Mouse (Mus musculus) mouse embryonic stem cell (cell line): ENCODE results near the gene Cacna1e.

ENCODE experiments used
- in situ Hi-C, 2 experiments: fragments of 300-500 bp; cut with MboI; formaldehyde crosslinking; loops; 1 replicate in 1 of 2; 3 replicates in 1 of 2; pipeline ENCODE4 v1.14.3; 2019 to 2020; ENCODE audit warnings: low sequenced_read_pairs in 2 of 2, low pct_unique_long_range_greater_than_20kb in 1 of 2, mixed read lengths in 1 of 2; ENCODE audit not compliant: unreplicated experiment in 1 of 2

Cacna1e gene

DNA sequence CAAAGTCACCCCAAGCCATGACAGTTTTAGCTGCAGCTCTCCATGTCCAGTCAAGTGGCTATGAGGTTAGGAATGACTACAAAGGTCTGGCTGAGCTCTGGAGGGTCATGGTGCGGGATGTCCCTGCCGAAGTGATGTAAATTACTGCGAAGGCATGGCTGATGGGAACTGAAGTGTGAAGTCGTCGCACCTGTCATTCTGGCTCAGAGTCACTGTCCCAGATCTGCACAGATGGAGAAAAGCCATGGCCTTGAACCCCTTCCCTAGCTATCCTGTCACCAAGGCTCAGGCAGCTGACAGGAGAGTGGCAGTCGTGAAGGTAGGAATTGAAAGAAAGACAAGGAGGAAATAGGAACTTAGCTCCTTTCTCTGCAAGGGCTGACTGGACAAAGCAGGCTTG lies 197.4 kb downstream of the Cacna1e start:
- in situ Hi-C loops, result no loop called here

DNA sequence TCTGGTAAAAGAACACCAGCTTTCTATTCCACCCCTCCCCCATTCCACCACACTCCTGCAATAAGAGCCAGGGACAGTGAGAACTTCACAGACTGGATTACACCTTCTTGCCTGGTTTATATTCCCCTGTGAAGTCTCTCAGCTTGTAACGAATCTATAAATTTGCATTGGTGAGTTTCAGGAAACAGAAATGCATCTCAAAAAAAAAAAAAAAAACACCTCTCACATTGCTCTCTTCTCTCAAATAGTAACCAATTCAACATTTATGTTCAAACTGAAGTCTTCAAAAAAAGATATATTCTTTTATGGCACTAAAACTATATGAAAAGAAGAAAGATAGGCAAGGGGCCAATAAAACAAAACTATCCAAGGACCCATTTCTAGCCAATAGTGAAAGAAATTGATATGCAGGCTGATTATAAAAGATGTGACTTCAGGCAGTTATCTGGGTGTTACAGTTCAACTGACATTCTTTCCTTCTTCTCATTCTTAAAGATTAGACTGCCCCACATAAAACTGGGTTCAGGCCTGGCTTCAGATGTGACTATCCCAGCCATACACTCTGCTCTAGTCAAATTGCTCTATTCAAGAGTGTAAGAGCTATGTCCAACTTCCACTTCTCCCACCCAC lies 200.7 kb downstream of the Cacna1e start:
- in situ Hi-C loops, result no loop called here

- in situ Hi-C loops, result no loop called here
Observed at GRCm38 (mm10) chr1:154678989-154679388, 205.3 kb downstream of the Cacna1e start.

GRCm38 (mm10) chr1:154678151-154678550 lies 206.2 kb downstream of the Cacna1e start:
- in situ Hi-C loops, result no loop called here

DNA sequence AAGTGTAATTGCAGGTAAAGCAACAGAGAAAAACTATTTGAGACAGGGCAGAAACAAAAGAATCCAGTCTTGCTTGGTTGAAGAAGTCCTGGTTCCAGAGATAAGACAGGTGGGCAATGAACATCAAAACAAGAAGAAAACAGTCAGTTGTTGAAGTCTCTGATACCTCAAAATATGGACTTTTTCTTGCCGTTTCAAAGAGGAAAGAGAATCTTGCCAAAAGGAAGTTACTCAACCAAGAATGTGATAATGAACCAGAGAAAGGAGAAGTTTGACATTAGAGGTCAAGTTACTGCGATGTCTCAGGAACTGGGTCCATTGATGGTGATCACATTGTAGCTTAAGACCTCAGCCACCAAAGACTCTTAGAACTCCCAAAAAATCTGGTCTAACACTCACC lies 206.6 kb downstream of the Cacna1e start:
- in situ Hi-C loops, result no loop called here

GRCm38 (mm10) chr1:154663721-154664120 lies 220.6 kb downstream of the Cacna1e start:
- in situ Hi-C loops, result no loop called here

- in situ Hi-C loops, result no loop called here
Observed at GRCm38 (mm10) chr1:154661977-154662376, 222.3 kb downstream of the Cacna1e start.

DNA sequence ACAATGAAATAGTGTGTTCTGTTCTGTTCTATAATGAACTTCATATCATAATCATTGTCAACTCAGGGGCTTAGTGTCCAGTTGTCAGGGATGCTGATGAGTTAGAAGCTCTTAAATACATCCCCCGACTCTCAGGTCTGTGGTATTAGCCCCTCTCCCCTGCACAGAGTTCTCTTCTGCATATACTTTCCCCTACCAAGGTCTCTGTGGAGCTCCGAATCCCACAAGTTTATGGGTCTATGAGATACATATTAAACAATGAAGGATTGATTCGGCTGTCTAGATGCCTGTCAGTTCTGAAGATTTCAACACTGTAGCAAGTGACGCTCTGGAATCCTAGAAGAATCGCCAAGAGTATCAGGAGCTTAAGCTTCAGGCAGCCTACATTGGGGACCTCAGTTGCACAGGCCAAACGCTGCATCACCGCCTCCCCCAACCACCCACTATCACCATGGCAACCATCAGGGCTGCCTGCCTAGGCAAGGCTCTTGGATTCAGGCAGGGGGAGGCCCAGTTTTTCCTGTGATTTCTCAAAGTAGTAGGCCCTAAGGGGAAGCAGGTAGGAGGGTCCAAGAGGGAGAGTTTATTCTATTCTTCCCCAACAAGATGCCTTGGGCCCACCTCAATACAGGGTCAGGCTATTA lies 223.0 kb downstream of the Cacna1e start:
- in situ Hi-C loops, result no loop called here

DNA sequence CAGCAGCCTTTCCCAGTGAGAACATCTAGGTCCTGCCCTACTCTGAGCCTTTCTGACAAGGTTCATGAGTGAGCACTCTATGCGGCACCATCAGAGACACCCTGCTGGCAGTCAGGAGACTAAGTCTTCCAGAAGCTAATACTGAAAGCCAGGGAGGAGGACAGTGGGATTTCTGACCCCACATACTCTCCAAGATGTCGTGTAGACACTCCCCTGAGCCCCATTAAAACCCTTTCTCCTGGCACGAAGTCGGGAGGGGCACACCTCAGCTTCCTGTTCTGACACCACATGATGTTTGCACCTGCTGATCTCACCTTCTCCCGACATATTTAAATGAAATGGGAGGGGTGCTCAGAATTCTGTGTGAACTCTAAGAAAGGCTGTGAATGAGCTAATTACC lies 226.9 kb downstream of the Cacna1e start:
- in situ Hi-C loops, result no loop called here

GRCm38 (mm10) chr1:154653951-154654350 lies 230.3 kb downstream of the Cacna1e start:
- in situ Hi-C loops, result no loop called here

DNA sequence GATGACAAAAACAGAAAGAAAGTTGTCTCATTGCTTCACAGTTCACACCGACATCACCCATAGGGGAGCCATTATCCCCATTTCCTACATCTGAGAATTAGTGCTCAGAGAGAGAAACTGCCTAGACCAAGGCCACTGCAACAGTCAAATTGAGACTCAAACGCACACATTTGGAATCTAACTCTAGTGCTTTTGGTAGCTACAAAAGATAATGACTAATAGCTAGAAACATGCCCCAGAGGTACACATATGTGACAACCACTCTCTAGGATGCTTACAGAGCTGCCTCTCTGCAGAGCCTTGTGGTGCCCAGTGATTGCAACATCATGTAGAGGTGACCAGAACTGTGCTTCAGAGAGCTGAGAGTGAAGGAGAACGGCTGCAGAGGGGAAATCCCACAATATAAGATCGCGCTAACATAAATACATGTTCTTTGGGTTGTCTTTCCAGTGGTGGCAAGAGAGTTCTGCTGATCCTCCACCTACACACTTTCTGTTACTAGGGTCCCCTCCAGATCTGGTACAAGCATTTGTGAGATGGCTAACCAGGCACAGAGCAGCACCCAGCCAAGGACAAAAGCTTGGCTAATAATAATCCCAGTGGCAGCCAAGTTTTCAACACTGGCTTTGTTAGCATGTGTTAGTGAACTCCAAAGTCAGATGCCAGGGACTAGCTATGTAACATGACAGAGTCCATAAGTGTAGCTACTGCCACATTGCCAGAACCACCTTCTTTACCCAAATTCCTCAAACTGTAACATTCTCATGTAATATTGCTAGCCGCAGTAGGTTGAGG lies 237.9 kb downstream of the Cacna1e start:
- in situ Hi-C loops, result no loop called here

- in situ Hi-C loops, result no loop called here
Observed at GRCm38 (mm10) chr1:154637821-154638220, 246.5 kb downstream of the Cacna1e start.

- in situ Hi-C loops, result no loop called here
Observed at GRCm38 (mm10) chr1:154635766-154636165, 248.5 kb downstream of the Cacna1e start.

GRCm38 (mm10) chr1:154632886-154633285 lies 251.4 kb downstream of the Cacna1e start:
- in situ Hi-C loops, result no loop called here

GRCm38 (mm10) chr1:154622666-154623653 lies 261.3 kb downstream of the Cacna1e start:
- in situ Hi-C loops, result no loop called here

GRCm38 (mm10) chr1:154617743-154618455 lies 266.4 kb downstream of the Cacna1e start:
- in situ Hi-C loops, result no loop called here

- in situ Hi-C loops, result no loop called here
Observed at GRCm38 (mm10) chr1:154615759-154616158, 268.5 kb downstream of the Cacna1e start.

GRCm38 (mm10) chr1:154608516-154608915 lies 275.8 kb downstream of the Cacna1e start:
- in situ Hi-C loops, result no loop called here
